Mouse (Mus musculus) hindlimb bud, embryonic 11.5 days (tissue): ENCODE measurements at regions not wholly inside any gene's neighbourhood (a gene's known extent, or its start where the extent isn't known, plus 50 kb on each side); places are given as distances from the start of the nearest gene placed in this dataset.

Source experiments
- DNase-seq: peaks from one replicate; pipeline ENCODE4 v3.0.0-alpha.2; 2012; ENCODE audit warnings: low read depth, low spot score; ENCODE audit errors: extremely low spot score

GRCm38 (mm10) chr2:92544364-92545151 is 54.9 kb upstream of the Chst1 start:
- no peak for DNase-seq

GRCm38 (mm10) chr2:92540841-92541240 is 58.7 kb upstream of the Chst1 start:
- DNase-seq: no peak

GRCm38 (mm10) chr2:92531996-92532395 is 67.5 kb upstream of the Chst1 start:
- no peak for DNase-seq

GRCm38 (mm10) chr2:92530677-92531076 is 68.8 kb upstream of the Chst1 start:
- no peak for DNase-seq

- no peak for DNase-seq
Observed at GRCm38 (mm10) chr2:92529670-92530322, 69.5 kb upstream of the Slc35c1 start.

GRCm38 (mm10) chr2:92529071-92529641 is 68.8 kb upstream of the Slc35c1 start:
- DNase-seq: peak; percentile 42

- no peak for DNase-seq
Observed at GRCm38 (mm10) chr2:92528119-92528830, 67.9 kb upstream of the Slc35c1 start.

GRCm38 (mm10) chr2:92526676-92527395 is 66.5 kb upstream of the Slc35c1 start:
- no peak for DNase-seq

- no peak for DNase-seq
Observed at GRCm38 (mm10) chr2:92525628-92526027, 65.3 kb upstream of the Slc35c1 start.

GRCm38 (mm10) chr2:92525062-92525623 is 64.8 kb upstream of the Slc35c1 start:
- no peak for DNase-seq

GRCm38 (mm10) chr2:92524346-92524905 is 64.1 kb upstream of the Slc35c1 start:
- DNase-seq: no peak

- no peak for DNase-seq
Observed at GRCm38 (mm10) chr2:92523321-92523895, 63.1 kb upstream of the Slc35c1 start.

GRCm38 (mm10) chr2:92521527-92521926 is 61.2 kb upstream of the Slc35c1 start:
- no peak for DNase-seq

GRCm38 (mm10) chr2:92519396-92519795 is 59.1 kb upstream of the Slc35c1 start:
- DNase-seq: no peak

- DNase-seq: no peak
Observed at GRCm38 (mm10) chr2:92518891-92519290, 58.6 kb upstream of the Slc35c1 start.

- no peak for DNase-seq
Observed at GRCm38 (mm10) chr2:92514961-92515360, 54.6 kb upstream of the Slc35c1 start.

GRCm38 (mm10) chr2:92511771-92512744 is 51.7 kb upstream of the Slc35c1 start:
- DNase-seq: no peak
